Mouse (Mus musculus) myocyte (in vitro differentiated cells): ENCODE data around the gene Fam111a. TPM values are rescaled to one million over a fixed set of nuclear protein-coding genes. Genes with fewer than 3 reads are reported as not detected.

Source experiments
- H3K27me3 ChIP-seq: one replicate; pipeline ENCODE4 v1.6.1; 2011; ENCODE audit not compliant: control insufficient read depth, insufficient read depth, insufficient read length
- H3K36me3 ChIP-seq: one replicate; pipeline ENCODE4 v1.6.1; 2011; ENCODE audit not compliant: control insufficient read depth, insufficient read depth
- H3K4me2 ChIP-seq: one replicate; pipeline ENCODE4 v1.6.1; 2011; ENCODE audit warnings: low read depth, control low read depth
- H3K4me3 ChIP-seq: one replicate; pipeline ENCODE4 v1.5.1; 2011; ENCODE audit warnings: mild to moderate bottlenecking, control low read depth, moderate library complexity
- H3K79me2 ChIP-seq: one replicate; pipeline ENCODE4 v1.6.1; 2011; ENCODE audit not compliant: control insufficient read depth, insufficient read depth
- H3ac ChIP-seq: one replicate; pipeline ENCODE4 v1.6.1; 2011; ENCODE audit not compliant: control insufficient read depth, insufficient read length
- CEBPB ChIP-seq: IDR thresholded peaks from 2 replicates; pipeline ENCODE4 v1.6.1; 2011; ENCODE audit warnings: mild to moderate bottlenecking, moderate library complexity; ENCODE audit not compliant: poor library complexity, insufficient read depth, severe bottlenecking
- E2F4 ChIP-seq: IDR thresholded peaks from one replicate; pipeline ENCODE4 v1.6.1; 2011; ENCODE audit warnings: mild to moderate bottlenecking, control low read depth, moderate library complexity; ENCODE audit not compliant: insufficient read depth
- MAX ChIP-seq: IDR thresholded peaks from one replicate; pipeline ENCODE4 v1.6.1; 2011; ENCODE audit warnings: low read depth, mild to moderate bottlenecking, control low read depth
- MYOD1 ChIP-seq, 3 experiments: IDR thresholded peaks; one replicate each; pipeline ENCODE4 v1.6.1; 2011; ENCODE audit warnings: control low read depth in 2 of 3, low read depth in 2 of 3, mild to moderate bottlenecking in 2 of 3, moderate library complexity in 1 of 3; ENCODE audit not compliant: insufficient read length in 2 of 3, control insufficient read depth in 1 of 3
- MYOG ChIP-seq, 3 experiments: IDR thresholded peaks; one replicate each; pipeline ENCODE4 v1.6.1; 2011; ENCODE audit warnings: control low read depth in 2 of 3, low read depth in 2 of 3, mild to moderate bottlenecking in 2 of 3; ENCODE audit not compliant: insufficient read length in 2 of 3, control insufficient read depth in 1 of 3, insufficient read depth in 1 of 3
- POLR2A ChIP-seq: IDR thresholded peaks from one replicate; pipeline ENCODE4 v1.6.1; 2011; ENCODE audit warnings: low read depth, mild to moderate bottlenecking, control low read depth, moderate library complexity; ENCODE audit not compliant: insufficient read length
- POLR2AphosphoS2 ChIP-seq: IDR thresholded peaks from one replicate; pipeline ENCODE4 v1.6.1; 2011; ENCODE audit warnings: low read depth, control low read depth; ENCODE audit not compliant: insufficient read length
- REST ChIP-seq: IDR thresholded peaks from one replicate; pipeline ENCODE4 v1.6.1; 2011; ENCODE audit warnings: mild to moderate bottlenecking, control low read depth, moderate library complexity; ENCODE audit not compliant: insufficient read depth, insufficient read length
- SRF ChIP-seq: IDR thresholded peaks from one replicate; pipeline ENCODE4 v1.6.1; 2011; ENCODE audit warnings: low read depth; ENCODE audit not compliant: control insufficient read depth, insufficient read length
- TCF12 ChIP-seq: IDR thresholded peaks from one replicate; pipeline ENCODE4 v1.6.1; 2011; ENCODE audit warnings: mild to moderate bottlenecking, control low read depth; ENCODE audit not compliant: poor library complexity, insufficient read depth, severe bottlenecking
- TCF3 ChIP-seq: IDR thresholded peaks from one replicate; pipeline ENCODE4 v1.6.1; 2011; ENCODE audit warnings: low read depth, control low read depth; ENCODE audit not compliant: insufficient read length
- USF1 ChIP-seq: IDR thresholded peaks from one replicate; pipeline ENCODE4 v1.6.1; 2011; ENCODE audit warnings: low read depth, mild to moderate bottlenecking, control low read depth, moderate library complexity
- polyA plus RNA-seq: library from polyadenylated mRNA; unstranded; fragments of >200 nt; fragmentation: generic; extraction: Trizol; gene quantifications from one replicate; pipeline ENCODE4 v1.2.1, GENCODE M21; 2012; ENCODE audit warnings: missing spikeins

Gene Fam111a
- polyA plus RNA-seq, 1 experiment, result 5.4 TPM

DNA sequence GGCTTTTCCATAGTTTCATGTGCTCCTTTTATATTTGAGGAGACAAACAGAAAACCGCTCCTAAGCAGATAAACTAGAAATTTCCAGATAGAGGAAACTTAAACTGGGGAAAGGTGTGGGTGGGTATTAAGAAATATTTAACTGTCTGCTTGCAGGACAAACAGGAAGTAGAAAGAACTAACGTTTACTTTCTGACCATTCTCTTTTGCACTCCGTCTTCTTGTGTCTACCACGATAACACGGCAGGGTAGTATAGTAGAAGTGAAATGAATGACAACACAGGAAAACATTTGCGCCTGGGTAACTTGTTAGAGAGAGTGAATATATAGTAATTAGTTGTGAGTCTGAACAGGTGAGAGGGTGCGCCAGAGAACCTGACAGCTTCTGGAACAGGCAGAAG, 42.8 kb upstream of the Fam111a start:
- no peaks in the 10 kb centered on the region for H3K27me3 ChIP-seq
- no peak overlapping the region for H3K4me2 ChIP-seq
- peaks cover 15% of the 10 kb centered on the region for H3K79me2 ChIP-seq
- H3K36me3 ChIP-seq, result no peaks in the 10 kb centered on the region
- no peak for TF ChIP-seq TCF3
- TF ChIP-seq SRF, result no peak
- TF ChIP-seq E2F4, result no peak
- no peak for TF ChIP-seq POLR2AphosphoS2
- TF ChIP-seq CEBPB, result no peak
- TF ChIP-seq POLR2A, result no peak
- no peak for TF ChIP-seq MAX
- TF ChIP-seq MYOG (IDR thresholded peaks at IDR 0.05; ENCODE audit: control insufficient read depth in 1 of 3, insufficient read depth in 1 of 3, insufficient read length in 2 of 3, low read depth in 2 of 3), result no peak
- TF ChIP-seq MYOD1 (IDR thresholded peaks at IDR 0.05; ENCODE audit: control insufficient read depth in 1 of 3, insufficient read length in 2 of 3, low read depth in 2 of 3), result no peak
- TF ChIP-seq REST, result no peak
- TF ChIP-seq USF1, result no peak
- TF ChIP-seq TCF12, result no peak
- no peak overlapping the region for H3ac ChIP-seq
- H3K4me3 ChIP-seq, result no peak overlapping the region

DNA sequence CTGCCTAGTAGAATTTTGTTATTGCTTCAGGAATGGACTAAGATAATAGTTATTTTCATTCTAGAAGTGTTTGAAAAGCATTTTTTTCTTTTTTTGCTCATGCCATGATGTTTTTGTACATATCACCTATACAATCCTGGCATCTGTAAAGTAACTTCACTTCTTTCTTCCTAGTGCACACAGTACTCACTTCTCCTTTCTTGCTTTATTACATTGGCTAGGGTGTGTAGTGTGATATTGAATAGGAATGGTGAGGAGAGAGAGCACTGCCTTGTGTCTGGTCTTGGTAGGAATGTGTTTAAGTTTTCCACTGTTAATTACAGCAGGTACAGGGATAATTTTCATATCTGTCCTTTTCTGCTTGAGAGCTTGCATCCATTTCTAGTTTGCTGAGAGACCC, 30.9 kb upstream of the Fam111a start:
- no peaks in the 10 kb centered on the region for H3K27me3 ChIP-seq

DNA sequence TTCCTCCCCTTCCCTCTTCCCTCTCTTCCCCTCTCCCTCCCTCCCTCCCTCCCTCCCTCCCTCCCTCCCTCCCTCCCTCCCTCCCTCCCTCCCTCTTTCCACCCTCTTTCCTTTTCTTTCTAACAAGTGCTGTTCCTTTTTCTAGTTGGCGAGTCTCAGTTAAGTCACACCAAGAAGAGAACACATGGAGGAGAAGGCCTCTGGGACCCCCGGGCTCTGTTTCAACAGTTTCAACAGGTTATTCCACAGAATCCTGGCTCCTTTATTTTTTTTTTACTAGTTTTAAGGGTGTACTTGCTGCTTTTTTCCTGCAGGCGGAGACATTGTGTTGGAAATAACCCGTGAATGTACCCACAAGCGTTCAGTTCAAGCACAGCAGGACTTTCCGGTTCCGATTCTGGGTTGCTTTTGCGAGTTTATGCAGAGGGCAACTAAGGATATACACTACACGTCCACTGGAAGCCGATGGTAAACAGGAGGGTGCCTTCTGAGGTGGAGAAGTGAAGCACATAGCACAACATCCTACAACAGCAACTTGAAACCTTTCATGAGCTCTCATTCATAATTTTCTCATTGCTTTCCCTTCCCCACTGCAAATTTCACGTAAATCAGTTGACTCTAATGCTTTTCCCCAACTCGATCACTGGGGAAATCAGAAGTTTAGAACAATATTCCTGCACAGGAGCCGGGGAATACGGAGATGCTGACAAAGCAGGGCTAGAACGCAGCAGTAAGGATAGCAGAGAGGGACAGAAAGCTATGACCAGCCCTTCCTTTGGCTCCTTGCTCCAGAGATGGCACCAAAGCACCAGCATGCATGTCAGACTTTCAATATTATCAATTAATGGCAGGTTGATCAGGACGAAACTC, 27.6 kb upstream of the Fam111a start:
- H3K79me2 ChIP-seq, result no peaks in the 10 kb centered on the region
- TF ChIP-seq MYOG (IDR thresholded peaks at IDR 0.05; ENCODE audit: control insufficient read depth in 1 of 3, insufficient read depth in 1 of 3, insufficient read length in 2 of 3, low read depth in 2 of 3), result no peak
- TF ChIP-seq SRF, result no peak
- TF ChIP-seq REST, result no peak
- no peak for TF ChIP-seq MYOD1 (IDR thresholded peaks at IDR 0.05; ENCODE audit: control insufficient read depth in 1 of 3, insufficient read length in 2 of 3, low read depth in 2 of 3)
- no peak for TF ChIP-seq CEBPB
- TF ChIP-seq POLR2A, result no peak
- TF ChIP-seq E2F4, result no peak
- no peak for TF ChIP-seq TCF12
- TF ChIP-seq POLR2AphosphoS2, result no peak
- TF ChIP-seq USF1, result no peak
- no peak for TF ChIP-seq TCF3
- TF ChIP-seq MAX, result no peak
- H3K4me3 ChIP-seq, result peak overlapping the region; percentile 19
- peak overlapping the region; percentile 86 for H3K4me2 ChIP-seq
- H3K27me3 ChIP-seq, result no peaks in the 10 kb centered on the region
- H3K36me3 ChIP-seq, result no peaks in the 10 kb centered on the region
- H3ac ChIP-seq, result no peak overlapping the region

More for the DNA sequence above, 30.9 kb upstream of the Fam111a start:
- H3K79me2 ChIP-seq, result no peaks in the 10 kb centered on the region
- H3ac ChIP-seq, result no peak overlapping the region
- H3K36me3 ChIP-seq, result no peaks in the 10 kb centered on the region
- TF ChIP-seq MAX, result no peak
- no peak for TF ChIP-seq TCF3
- no peak for TF ChIP-seq MYOG (IDR thresholded peaks at IDR 0.05; ENCODE audit: control insufficient read depth in 1 of 3, insufficient read depth in 1 of 3, insufficient read length in 2 of 3, low read depth in 2 of 3)
- TF ChIP-seq SRF, result no peak
- TF ChIP-seq REST, result no peak
- TF ChIP-seq POLR2AphosphoS2, result no peak
- no peak for TF ChIP-seq CEBPB
- TF ChIP-seq MYOD1 (IDR thresholded peaks at IDR 0.05; ENCODE audit: control insufficient read depth in 1 of 3, insufficient read length in 2 of 3, low read depth in 2 of 3), result no peak
- no peak for TF ChIP-seq USF1
- TF ChIP-seq TCF12, result no peak
- H3K4me3 ChIP-seq, result no peak overlapping the region
- H3K4me2 ChIP-seq, result no peak overlapping the region

DNA sequence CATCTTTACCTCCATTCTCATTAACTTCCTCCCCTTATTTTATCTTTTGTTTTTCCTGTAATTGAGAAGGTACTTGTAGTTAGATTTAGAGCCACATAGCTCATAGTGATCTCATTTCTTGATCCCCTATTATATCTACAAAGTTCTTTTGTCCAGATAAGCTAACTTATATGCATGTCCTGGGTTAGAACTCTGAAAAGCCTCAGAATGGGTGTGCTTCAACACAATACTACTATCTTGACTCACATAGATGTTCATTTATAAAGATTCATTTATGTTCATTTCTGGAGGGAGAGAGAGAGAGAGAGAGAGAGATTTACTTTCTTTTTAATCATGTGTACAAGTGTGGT, 27.0 kb upstream of the Fam111a start:
- Histone ChIP-seq H3K4me3 (peak overlapping the region; percentile 19), H3K79me2 (no peaks in the 10 kb centered on the region), H3K27me3 (no peaks in the 10 kb centered on the region), H3K36me3 (no peaks in the 10 kb centered on the region), H3ac (no peak overlapping the region), H3K4me2 (peak overlapping the region; percentile 86)
- TF ChIP-seq MYOD1 (IDR thresholded peaks at IDR 0.05; ENCODE audit: control insufficient read depth in 1 of 3, insufficient read length in 2 of 3, low read depth in 2 of 3), result no peak
- no peak for TF ChIP-seq MYOG (IDR thresholded peaks at IDR 0.05; ENCODE audit: control insufficient read depth in 1 of 3, insufficient read depth in 1 of 3, insufficient read length in 2 of 3, low read depth in 2 of 3)

DNA sequence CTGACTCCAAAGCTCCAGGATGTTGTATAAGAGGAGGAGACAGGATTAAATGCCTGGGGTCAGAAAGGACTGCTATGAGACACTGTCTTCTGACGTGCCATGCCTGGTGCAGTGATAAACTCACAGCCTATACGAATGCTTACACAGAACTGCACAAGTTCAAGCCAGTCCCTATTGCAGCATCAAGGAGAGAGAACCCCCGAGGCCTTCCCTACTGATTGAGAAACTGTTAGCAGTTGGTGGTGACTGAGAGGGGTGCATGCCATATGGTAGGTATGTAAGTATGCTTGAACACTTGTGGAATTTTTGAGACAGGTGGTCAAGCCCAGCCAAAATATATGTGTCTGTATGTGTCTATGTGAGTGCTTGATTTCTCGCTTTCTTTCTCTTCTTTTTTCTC, 22.2 kb upstream of the Fam111a start:
- TF ChIP-seq POLR2A, result no peak
- TF ChIP-seq SRF, result no peak
- no peak for TF ChIP-seq CEBPB
- TF ChIP-seq MYOG (IDR thresholded peaks at IDR 0.05; ENCODE audit: control insufficient read depth in 1 of 3, insufficient read depth in 1 of 3, insufficient read length in 2 of 3, low read depth in 2 of 3), result no peak
- TF ChIP-seq E2F4, result no peak
- no peak for TF ChIP-seq USF1
- no peak for TF ChIP-seq TCF3
- TF ChIP-seq TCF12, result no peak
- no peak for TF ChIP-seq MYOD1 (IDR thresholded peaks at IDR 0.05; ENCODE audit: control insufficient read depth in 1 of 3, insufficient read length in 2 of 3, low read depth in 2 of 3)
- TF ChIP-seq POLR2AphosphoS2, result no peak
- no peak for TF ChIP-seq REST
- TF ChIP-seq MAX, result no peak
- Histone ChIP-seq H3K4me3 (no peak overlapping the region), H3ac (no peak overlapping the region), H3K27me3 (no peaks in the 10 kb centered on the region), H3K4me2 (no peak overlapping the region), H3K79me2 (no peaks in the 10 kb centered on the region), H3K36me3 (no peaks in the 10 kb centered on the region)
